10 mouse cellular contexts compared by ENCODE assay signal in genomic region chr3:60346390-60346789, GRCm38 (mm10).
DNase-seq lines count a peak whose midpoint lies in the region; TF ChIP-seq lines count a peak whose summit lies in the region.
"Had no signal": no experiment of that assay in that cellular context is flagged by ENCODE, and none has a peak within 500 bp of the region (broad histone marks: within the 10 kb centered on the region; RNA-seq: fewer than 3 reads in every experiment).

No protein-coding gene starts in this region.

- TF ChIP-seq POLR2A in thymus, adult 2 months (IDR thresholded peaks at IDR 0.05; ENCODE audit: control insufficient read depth, extremely low read depth, insufficient read depth, low read length, poor library complexity): no peak

- no peaks in the 10 kb centered on the region for H3K9me3 ChIP-seq in ES-E14 (ENCODE audit: control insufficient read depth, insufficient read depth, low read depth, low read length)

- no peak overlapping the region for H3K9ac ChIP-seq in ES-E14 (ENCODE audit: insufficient read depth, low read depth, low read length, poor library complexity, severe bottlenecking)

- H3K27me3 ChIP-seq in thymus, adult 2 months (ENCODE audit: control insufficient read depth, insufficient read depth, low read length): no peaks in the 10 kb centered on the region

- peak; percentile 23 to 36 for DNase-seq in heart, adult 9 months (ENCODE audit: low spot score in 2 of 2)
- DNase-seq in heart, postnatal 14 days: no peak
- DNase-seq in ES-E14 (ENCODE audit: low read depth, low spot score): peak; percentile 2
- DNase-seq in gonadal fat pad, adult 2 months (ENCODE audit: low read depth): peak; percentile 20
- DNase-seq in lung, postnatal 36 days: peak; percentile 89
- DNase-seq in left cerebral cortex, postnatal 4 days: no peak
- no peak for DNase-seq in thymus, adult 2 months
- no peak for DNase-seq in frontal cortex, postnatal 10 days (ENCODE audit: low spot score in 2 of 2)
- DNase-seq: embryo, embryonic 11 days had no signal

- in situ Hi-C loops in ES-E14 (cut with MboI; ENCODE audit: low sequenced_read_pairs in 2 of 2, unreplicated experiment in 2 of 2): no loop called here

- H3K36me3 ChIP-seq in ES-E14 (ENCODE audit: control insufficient read depth, insufficient read depth, low read length, poor library complexity, severe bottlenecking): no peaks in the 10 kb centered on the region
- no peaks in the 10 kb centered on the region for H3K36me3 ChIP-seq in thymus, adult 2 months (ENCODE audit: control insufficient read depth, insufficient read depth, low read length)

- H3K4me3 ChIP-seq in ES-E14 (ENCODE audit: insufficient read depth in 1 of 2, low read depth in 1 of 2, low read length in 2 of 2, poor library complexity in 1 of 2, severe bottlenecking in 1 of 2): no peak overlapping the region
- H3K4me3 ChIP-seq in thymus, adult 2 months (ENCODE audit: control insufficient read depth, insufficient read depth, low read length): no peak overlapping the region
- H3K4me3 ChIP-seq: myocyte had no signal

- no peak overlapping the region for H3K27ac ChIP-seq in ES-E14 (ENCODE audit: insufficient read depth, low read depth, low read length, poor library complexity, severe bottlenecking)
- H3K27ac ChIP-seq in thymus, adult 2 months (ENCODE audit: control insufficient read depth, insufficient read depth, low read length): no peak overlapping the region

- no peak for TF ChIP-seq CTCF in thymus, adult 2 months (IDR thresholded peaks at IDR 0.05; ENCODE audit: borderline replicate concordance, control insufficient read depth, extremely low read depth, insufficient read depth, low read length, poor library complexity)

- intact Hi-C loops in heart, postnatal 14 days (cut with DNase I): no loop called here
- intact Hi-C loops in left cerebral cortex, postnatal 4 days (cut with DNase I): no loop called here

- no peaks in the 10 kb centered on the region for H3K4me1 ChIP-seq in ES-E14 (ENCODE audit: control insufficient read depth in 2 of 2, insufficient read depth in 2 of 2, low read length in 2 of 2, poor library complexity in 1 of 2)
- no peaks in the 10 kb centered on the region for H3K4me1 ChIP-seq in thymus, adult 2 months (replicated peaks; ENCODE audit: control insufficient read depth, insufficient read depth, low read length)

TF ChIP-seq in ES-E14, 5 proteins besides CTCF, POLR2A, EP300 and RAD21:
- TF ChIP-seq MAFK (IDR thresholded peaks at IDR 0.05; ENCODE audit: insufficient read depth, low read depth, low read length) (no peak), ZC3H11A (IDR thresholded peaks at IDR 0.05; ENCODE audit: borderline replicate concordance, low read depth, low read length) (no peak), HCFC1 (IDR thresholded peaks at IDR 0.05; ENCODE audit: borderline replicate concordance, insufficient read depth, low read length) (no peak), CHD2 (IDR thresholded peaks at IDR 0.05; ENCODE audit: low read depth, low read length) (no peak), ZNF384 (IDR thresholded peaks at IDR 0.05; ENCODE audit: low read depth, low read length) (no peak)

Comparison
In these comparisons a context has a peak if more than half of its experiments do, and no peak if none do; other contexts are left out.
1. DNase-seq: peak in heart, adult 9 months (2 of 2), ES-E14 (single experiment), gonadal fat pad, adult 2 months (single experiment) and lung, postnatal 36 days (single experiment); none in heart, postnatal 14 days (0 of 2), left cerebral cortex, postnatal 4 days (single experiment), thymus, adult 2 months (single experiment) and frontal cortex, postnatal 10 days (0 of 2).